Mouse (Mus musculus): ENCODE data around the gene Insl3. TPM values are rescaled to one million over a fixed set of nuclear protein-coding genes. Genes with fewer than 3 reads are reported as not detected.
"Not testable (repeated sequence)": the region's sequence is repeated elsewhere in the genome, so short reads cannot be mapped to it uniquely, and the experiment has no call there.

Gene Insl3
- total RNA-seq, 2 experiments from 2014 or later, result 1.2 to 2.0 TPM

GRCm38 (mm10) chr8:71725122-71725924 lies 36.3 kb downstream of the Insl3 start, which contains the start of gene Fcho1:
TSS of gene Fcho1 (minus strand) at chr8:71725716.
- peak; percentile 79 to 90 for DNase-seq (ENCODE audit: extremely low spot score in 1 of 2, low spot score in 2 of 2)
- intact Hi-C loops (cut with DNase I), result no loop called here

- peak in 1 of 2 experiments; percentile 76 for DNase-seq (ENCODE audit: extremely low spot score in 1 of 2, low spot score in 2 of 2)
- intact Hi-C loops (cut with DNase I), result no loop called here
Observed at GRCm38 (mm10) chr8:71728240-71728785, 39.3 kb downstream of the Insl3 start.

- intact Hi-C loops (cut with DNase I), result no loop called here
- no peak for DNase-seq (ENCODE audit: extremely low spot score in 1 of 2, low spot score in 2 of 2)
Observed at GRCm38 (mm10) chr8:71728826-71729620, 40.0 kb downstream of the Insl3 start.

GRCm38 (mm10) chr8:71731652-71732230 lies 42.7 kb downstream of the Insl3 start:
- intact Hi-C loops (cut with DNase I), result no loop called here
- no peak for DNase-seq (ENCODE audit: extremely low spot score in 1 of 2, low spot score in 2 of 2)

- intact Hi-C loops (cut with DNase I), result loop anchor here (5.0 kb wide), 1 partner anchor 456 kb away; no protein-coding TSS in a partner anchor
- DNase-seq (ENCODE audit: extremely low spot score in 1 of 2, low spot score in 2 of 2), result not testable (repeated sequence)
Observed at GRCm38 (mm10) chr8:71738316-71738715, 49.3 kb downstream of the Insl3 start.

Other genes starting within 250 kb of the Insl3 start
- 100 to 1,000 TPM; 171 to 183 TPM for gene Abhd8, start 225.6 kb upstream of the Insl3 start, total RNA-seq (2021)
- 10 to 100 TPM; 67.1 to 72.5 TPM for gene Mrpl34, start 224.3 kb upstream of the Insl3 start, total RNA-seq (2021)
- gene Dda1, start 220.0 kb upstream of the Insl3 start, total RNA-seq (2021), result 100 to 1,000 TPM; 120 to 127 TPM
- gene Ano8, start 203.3 kb upstream of the Insl3 start, total RNA-seq (2021), result 10 to 100 TPM; 67.7 to 71.5 TPM
- 10 to 100 TPM; 29.0 to 29.2 TPM for gene Gtpbp3, start 201.1 kb upstream of the Insl3 start, total RNA-seq (2021)
- 1 to 10 TPM; 5.6 to 7.3 TPM for gene Plvap, start 177.5 kb upstream of the Insl3 start, total RNA-seq (2021)
- not detected for gene Ccdc194, start 163.5 kb upstream of the Insl3 start, total RNA-seq (2021)
- gene Bst2, start 151.8 kb upstream of the Insl3 start, total RNA-seq (2021), result 1 to 10 TPM in 1 of 2 experiments, under 1 TPM in 1; 0.95 to 3.4 TPM
- gene Mvb12a, start 146.3 kb upstream of the Insl3 start, total RNA-seq (2021), result 10 to 100 TPM; 35.1 to 36.6 TPM
- gene Tmem221, start 130.3 kb upstream of the Insl3 start, total RNA-seq (2021), result not detected
- not detected for gene Nxnl1, start 122.6 kb upstream of the Insl3 start, total RNA-seq (2021)
- 10 to 100 TPM; 69.5 to 73.6 TPM for gene Slc27a1, start 120.3 kb upstream of the Insl3 start, total RNA-seq (2021)
- 10 to 100 TPM; 63.1 to 75.1 TPM for gene Pgls, start 97.0 kb upstream of the Insl3 start, total RNA-seq (2021)
- 1 to 10 TPM; 3.4 to 3.5 TPM for gene Fam129c, start 91.6 kb upstream of the Insl3 start, total RNA-seq (2021)
- 10 to 100 TPM; 65.9 to 71.6 TPM for gene Colgalt1, start 78.2 kb upstream of the Insl3 start, total RNA-seq (2021)
- 100 to 1,000 TPM; 279 to 290 TPM for gene Unc13a, start 17.5 kb upstream of the Insl3 start, total RNA-seq (2021)
- gene Jak3, start 12.9 kb upstream of the Insl3 start, total RNA-seq (2021), result 1 to 10 TPM; 6.1 to 6.6 TPM
- gene B3gnt3, start 12.6 kb downstream of the Insl3 start, total RNA-seq (2021), result under 1 TPM; 0.26 to 0.41 TPM
- 100 to 1,000 TPM; 139 to 143 TPM for gene Fcho1, start 36.5 kb downstream of the Insl3 start, total RNA-seq (2021)
- 10 to 100 TPM; 12.1 to 13.3 TPM for gene Zfp709, start 192.8 kb downstream of the Insl3 start, total RNA-seq (2021)
- gene Zfp882, start 219.4 kb downstream of the Insl3 start, total RNA-seq (2021), result 1 to 10 TPM; 9.9 to 10.0 TPM
- 10 to 100 TPM; 27.4 to 30.0 TPM for gene Zfp617, start 219.4 kb downstream of the Insl3 start, total RNA-seq (2021)